Mouse (Mus musculus) CH12.LX (cell line): ENCODE results near the gene Rab11fip3. TPM values are rescaled to one million over a fixed set of nuclear protein-coding genes. Genes with fewer than 3 reads are reported as not detected.

ENCODE experiments used
- DNase-seq: peaks from one replicate; pipeline ENCODE4 v3.0.0-alpha.2; 2013; ENCODE audit errors: extremely low read depth
- H3K27ac ChIP-seq: 2 replicates; pipeline ENCODE4 v1.5.1; 2012; ENCODE audit warnings: low read depth, mild to moderate bottlenecking, control low read depth, moderate library complexity; ENCODE audit not compliant: insufficient read depth
- H3K27me3 ChIP-seq: replicated peaks from 2 replicates; pipeline ENCODE3; 2012; ENCODE audit warnings: inconsistent platforms
- H3K36me3 ChIP-seq, 2 experiments: replicated peaks in 1 of 2; 2 replicates each; pipeline versions ENCODE3 to v1.6.1; 2012; ENCODE audit warnings: inconsistent platforms in 1 of 2, low read length in 1 of 2, mild to moderate bottlenecking in 1 of 2, mixed read lengths in 1 of 2, moderate library complexity in 1 of 2; ENCODE audit not compliant: control insufficient read depth in 1 of 2, insufficient read depth in 1 of 2
- H3K4me1 ChIP-seq, 2 experiments: 2 replicates each; pipeline ENCODE4 v1.6.1; 2012; ENCODE audit warnings: inconsistent platforms in 1 of 2, moderate library complexity in 1 of 2; ENCODE audit not compliant: insufficient read depth in 2 of 2, control insufficient read depth in 1 of 2
- H3K4me2 ChIP-seq: 2 replicates; pipeline ENCODE4 v1.6.1; 2012; ENCODE audit warnings: low read depth, mild to moderate bottlenecking, control low read depth; ENCODE audit not compliant: poor library complexity, insufficient read depth, severe bottlenecking
- H3K4me3 ChIP-seq, 3 experiments: fragments of 150-350 bp in 1 of 3; sonication (generic) in 1 of 3; replicated peaks in 1 of 3; 2 replicates each; pipeline versions ENCODE3 to v1.5.1; 2011 to 2012; ENCODE audit warnings: low read depth in 2 of 3, low read length in 2 of 3, mild to moderate bottlenecking in 2 of 3, moderate library complexity in 2 of 3, control low read depth in 1 of 3, improper control_type of control experiment in 1 of 3, inconsistent platforms in 1 of 3, mixed read lengths in 1 of 3; ENCODE audit not compliant: poor library complexity in 1 of 3
- H3K79me2 ChIP-seq: replicated peaks from 2 replicates; pipeline ENCODE4 v1.6.1; 2012; ENCODE audit warnings: mild to moderate bottlenecking, moderate library complexity; ENCODE audit not compliant: control insufficient read depth, poor library complexity, insufficient read depth, severe bottlenecking; ENCODE audit errors: extremely low read depth
- H3K9ac ChIP-seq: 2 replicates; pipeline ENCODE4 v1.6.1; 2012; ENCODE audit warnings: low read depth, mild to moderate bottlenecking, control low read depth, moderate library complexity; ENCODE audit not compliant: insufficient read depth
- H3K9me3 ChIP-seq: replicated peaks from 2 replicates; pipeline ENCODE3; 2012; ENCODE audit warnings: low read length, inconsistent platforms, mixed read lengths
- BHLHE40 ChIP-seq: IDR thresholded peaks from 2 replicates; pipeline ENCODE4 v1.6.1; 2011; ENCODE audit warnings: mild to moderate bottlenecking, low read depth, low read length, improper control_type of control experiment
- E2F4 ChIP-seq: IDR thresholded peaks from 2 replicates; pipeline ENCODE4 v1.6.1; 2011; ENCODE audit warnings: low read depth, low read length, improper control_type of control experiment; ENCODE audit not compliant: insufficient replicate concordance
- EP300 ChIP-seq: IDR thresholded peaks from 2 replicates; pipeline ENCODE4 v1.6.1; 2011; ENCODE audit warnings: low read length, improper control_type of control experiment
- ETS1 ChIP-seq: conservative IDR thresholded peaks from 2 replicates; pipeline ENCODE4 v1.6.1; 2012; ENCODE audit warnings: low read depth, mild to moderate bottlenecking, inconsistent platforms, low read length, improper control_type of control experiment, moderate library complexity
- KAT2A ChIP-seq: IDR thresholded peaks from 2 replicates; pipeline ENCODE4 v1.6.1; 2012; ENCODE audit warnings: low read length, improper control_type of control experiment, inconsistent platforms; ENCODE audit not compliant: insufficient replicate concordance
- MAX ChIP-seq: IDR thresholded peaks from 2 replicates; pipeline ENCODE4 v1.6.1; 2011; ENCODE audit warnings: low read length, improper control_type of control experiment
- MAZ ChIP-seq: IDR thresholded peaks from 2 replicates; pipeline ENCODE4 v1.6.1; 2012; ENCODE audit warnings: low read depth, mild to moderate bottlenecking, inconsistent platforms, low read length, improper control_type of control experiment, moderate library complexity
- MEF2A ChIP-seq: IDR thresholded peaks from 2 replicates; pipeline ENCODE4 v1.6.1; 2014; ENCODE audit warnings: low read depth, mild to moderate bottlenecking, inconsistent platforms, low read length, improper control_type of control experiment, borderline replicate concordance
- MYC ChIP-seq: IDR thresholded peaks from 2 replicates; pipeline ENCODE4 v1.6.1; 2011; ENCODE audit warnings: low read depth, mild to moderate bottlenecking, improper control_type of control experiment, low read length
- NRF1 ChIP-seq: IDR thresholded peaks from 2 replicates; pipeline ENCODE4 v1.6.1; 2014; ENCODE audit warnings: low read depth, mild to moderate bottlenecking, inconsistent platforms, low read length, improper control_type of control experiment, moderate library complexity
- RAD21 ChIP-seq: IDR thresholded peaks from 2 replicates; pipeline ENCODE4 v1.6.1; 2011; ENCODE audit warnings: low read depth, mild to moderate bottlenecking, low read length, improper control_type of control experiment, moderate library complexity
- RCOR1 ChIP-seq: conservative IDR thresholded peaks from 2 replicates; pipeline ENCODE4 v1.6.1; 2012; ENCODE audit warnings: low read depth, mild to moderate bottlenecking, inconsistent platforms, low read length, improper control_type of control experiment
- SIN3A ChIP-seq: IDR thresholded peaks from 2 replicates; pipeline ENCODE4 v1.6.1; 2012; ENCODE audit warnings: low read length, improper control_type of control experiment, inconsistent platforms
- TCF12 ChIP-seq: IDR thresholded peaks from 2 replicates; pipeline ENCODE4 v1.6.1; 2014; ENCODE audit warnings: low read depth, mild to moderate bottlenecking, inconsistent platforms, low read length, improper control_type of control experiment
- ZC3H11A ChIP-seq: IDR thresholded peaks from 2 replicates; pipeline ENCODE4 v1.6.1; 2012; ENCODE audit warnings: low read depth, mild to moderate bottlenecking, inconsistent platforms, low read length, improper control_type of control experiment
- ZKSCAN1 ChIP-seq: IDR thresholded peaks from 2 replicates; pipeline ENCODE4 v1.6.1; 2012; ENCODE audit warnings: low read depth, inconsistent platforms, low read length, improper control_type of control experiment, borderline replicate concordance
- ZNF384 ChIP-seq: IDR thresholded peaks from 2 replicates; pipeline ENCODE4 v1.6.1; 2012; ENCODE audit warnings: low read depth, low read length, improper control_type of control experiment, inconsistent platforms
- dilution Hi-C: fragments of 300-500 bp; cut with MboI; formaldehyde crosslinking; loops from 2 replicates; pipeline ENCODE4 v1.14.3; 2020; ENCODE audit warnings: low sequenced_read_pairs; ENCODE audit not compliant: extremely low pct_unique_long_range_greater_than_20kb, extremely low pct_ligation_motif_present
- in situ Hi-C: fragments of 300-500 bp; cut with MboI; formaldehyde crosslinking; loops from 3 replicates; pipeline ENCODE4 v1.14.3; 2019; ENCODE audit warnings: low sequenced_read_pairs, low pct_ligation_motif_present, low pct_unique_long_range_greater_than_20kb, mixed read lengths
- polyA plus RNA-seq: library from polyadenylated mRNA; unstranded; fragments of >175 nt; gene quantifications from 2 replicates; pipeline ENCODE4 v1.2.1, GENCODE M21; 2012; ENCODE audit warnings: low read depth; ENCODE audit not compliant: insufficient read length
- total RNA-seq, 2 experiments: library from RNA; depleted of rRNA; stranded (reverse); fragments of 300-350 nt in 1 of 2; fragments of >200 nt in 1 of 2; gene quantifications; 2 replicates each; pipeline ENCODE4 v1.2.3; 2012 to 2014

The Rab11fip3 gene
- total and polyA plus RNA-seq, 3 experiments = 3.5 to 7.6 (median 4.6) TPM

DNA sequence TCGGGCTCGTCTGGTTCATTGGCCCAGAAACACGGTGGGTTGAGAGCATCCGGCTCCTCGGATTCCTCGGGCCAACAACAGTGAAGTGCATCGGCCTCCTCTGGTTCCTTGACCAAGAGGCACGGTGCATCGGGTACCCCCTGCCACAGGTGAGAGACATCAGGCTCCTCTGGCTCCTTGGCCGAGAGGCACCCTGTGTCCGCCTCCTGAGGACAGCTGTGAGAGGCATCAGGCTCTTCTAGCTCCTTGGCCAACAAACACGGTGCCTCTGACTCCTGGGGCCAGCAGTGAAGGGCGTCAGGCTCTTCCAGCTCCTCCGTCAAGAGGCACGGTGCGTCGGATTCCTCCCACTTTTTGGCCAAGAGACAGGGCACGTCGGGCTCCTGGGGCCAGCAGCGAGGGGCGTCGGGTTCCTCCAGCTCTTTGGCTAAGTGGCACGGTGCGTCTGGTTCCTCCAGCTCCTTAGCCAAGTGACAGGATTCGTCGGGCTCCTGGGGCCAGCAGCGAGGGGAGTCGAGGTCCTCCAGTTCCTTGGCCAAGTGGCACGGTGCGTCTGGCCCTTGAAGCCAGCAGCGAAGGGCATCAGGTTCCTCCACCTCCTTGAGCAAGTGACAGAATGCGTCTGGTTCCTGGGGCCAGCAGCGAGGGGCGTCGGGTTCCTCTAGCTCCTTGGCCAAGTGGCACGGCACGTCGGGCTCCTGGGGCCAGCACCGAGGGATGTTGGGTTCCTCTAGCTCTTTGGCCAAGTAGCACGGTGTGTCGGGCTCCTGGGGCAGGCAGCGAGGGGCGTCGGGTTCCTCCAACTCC is 1.1 kb downstream of the Rab11fip3 start:
- Histone ChIP-seq H3K4me3 (peak overlapping the region in 2 of 3 experiments; percentile 67 to 82), H3K36me3 (peaks cover 0 to 40% of the 10 kb centered on the region in 2 experiments), H3K79me2 (no peaks in the 10 kb centered on the region; the same call in 1 of the 2 replicates), H3K9me3 (peaks cover 5% of the 10 kb centered on the region), H3K9ac (peak overlapping the region; percentile 78), H3K4me1 (peaks cover 21 to 45% of the 10 kb centered on the region in 2 experiments), H3K27me3 (peaks cover 23% of the 10 kb centered on the region), H3K4me2 (peak overlapping the region; percentile 72), H3K27ac (no peak overlapping the region)
- no peak for TF ChIP-seq RCOR1
- TF ChIP-seq E2F4 = no peak
- no peak for TF ChIP-seq ETS1
- no peak for TF ChIP-seq ZC3H11A
- TF ChIP-seq MYC = no peak
- no peak for TF ChIP-seq MAX
- TF ChIP-seq KAT2A = no peak
- TF ChIP-seq ZKSCAN1 = no peak
- no peak for TF ChIP-seq NRF1
- no peak for TF ChIP-seq BHLHE40
- TF ChIP-seq ZNF384 = no peak
- dilution Hi-C loops = no loop called here
- DNase-seq = no peak
- in situ Hi-C loops = no loop called here

DNA sequence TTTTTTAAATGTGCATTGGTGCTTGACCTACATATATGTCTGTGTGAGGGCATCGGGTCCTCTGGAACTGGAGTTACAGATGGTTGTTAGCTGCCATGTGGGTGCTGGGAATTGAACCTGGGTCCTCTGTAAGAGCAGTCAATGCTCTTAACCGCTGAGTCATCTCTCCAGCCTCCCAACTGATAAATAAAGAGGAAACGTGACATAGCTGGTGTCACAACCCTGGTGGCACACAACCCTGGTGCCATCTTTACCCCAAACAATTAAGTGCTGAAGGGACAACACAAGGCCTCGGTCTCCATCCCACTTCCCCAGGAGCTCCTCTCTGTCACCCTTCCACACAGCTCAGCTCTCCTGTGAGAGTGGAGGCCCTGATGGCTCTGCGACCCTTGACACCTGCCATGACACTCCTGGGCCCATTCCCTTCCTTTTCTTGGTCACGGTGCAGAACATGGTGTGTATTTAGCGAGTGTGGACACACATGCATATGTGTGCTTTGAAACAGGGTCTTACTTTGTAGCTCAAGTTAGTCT is 2.8 kb downstream of the Rab11fip3 start:
- H3K9ac ChIP-seq = no peak overlapping the region
- TF ChIP-seq MAZ = no peak
- no peak for TF ChIP-seq TCF12
- TF ChIP-seq MYC = no peak
- no peak for TF ChIP-seq EP300
- TF ChIP-seq SIN3A = no peak
- TF ChIP-seq RAD21 = no peak
- TF ChIP-seq MEF2A = no peak
- H3K4me2 ChIP-seq = no peak overlapping the region; the same call in 1 of the 2 replicates
- peaks cover 5% of the 10 kb centered on the region for H3K9me3 ChIP-seq
- no peak overlapping the region for H3K27ac ChIP-seq
- H3K4me1 ChIP-seq = peaks cover 21 to 45% of the 10 kb centered on the region in 2 experiments
- DNase-seq = no peak
- H3K79me2 ChIP-seq = no peaks in the 10 kb centered on the region; the same call in none of the 2 replicates
- dilution Hi-C loops = no loop called here
- peaks cover 0 to 49% of the 10 kb centered on the region in 2 experiments for H3K36me3 ChIP-seq
- H3K4me3 ChIP-seq = no peak overlapping the region
- in situ Hi-C loops = no loop called here
- peaks cover 12% of the 10 kb centered on the region for H3K27me3 ChIP-seq
